Mouse (Mus musculus) ES-E14 (cell line): ENCODE data around the gene Dmac2.

Source experiments
- CHD2 ChIP-seq: IDR thresholded peaks from 2 replicates; pipeline ENCODE4 v1.6.1; 2014; ENCODE audit warnings: mild to moderate bottlenecking, low read depth, low read length, inconsistent platforms
- HCFC1 ChIP-seq: IDR thresholded peaks from 2 replicates; pipeline ENCODE4 v1.6.1; 2012; ENCODE audit warnings: low read length, inconsistent platforms, borderline replicate concordance; ENCODE audit not compliant: insufficient read depth
- MAFK ChIP-seq: IDR thresholded peaks from 2 replicates; pipeline ENCODE4 v1.6.1; 2014; ENCODE audit warnings: mild to moderate bottlenecking, low read depth, low read length, inconsistent platforms; ENCODE audit not compliant: insufficient read depth
- ZC3H11A ChIP-seq: IDR thresholded peaks from 2 replicates; pipeline ENCODE4 v1.6.1; 2012; ENCODE audit warnings: low read depth, mild to moderate bottlenecking, inconsistent platforms, low read length, borderline replicate concordance
- ZNF384 ChIP-seq: IDR thresholded peaks from 2 replicates; pipeline ENCODE4 v1.6.1; 2012; ENCODE audit warnings: low read depth, low read length, inconsistent platforms

DNA sequence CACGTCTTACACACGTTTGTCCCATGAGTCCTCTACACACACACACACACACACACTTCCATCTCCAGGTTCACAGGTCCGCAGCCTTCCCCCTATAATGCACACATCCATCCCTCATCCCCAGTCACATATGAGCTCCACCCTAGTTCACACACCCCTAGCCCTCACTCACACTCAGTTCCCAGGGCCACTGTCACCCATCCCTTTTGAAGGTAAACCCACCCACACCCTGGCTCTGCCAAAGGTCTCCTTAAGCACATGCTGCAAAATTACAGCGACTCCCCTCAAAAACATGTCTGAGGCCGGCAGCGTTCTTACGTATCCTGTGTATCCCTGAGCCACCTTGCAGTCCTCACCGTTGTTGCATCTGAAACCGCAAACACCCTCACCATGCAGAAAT lies 55.1 kb downstream of the Dmac2 start:
- TF ChIP-seq HCFC1 (no peak), MAFK (no peak), CHD2 (no peak), ZNF384 (no peak), ZC3H11A (no peak)
